Mouse (Mus musculus) intestine, embryonic 16.5 days (tissue): Measurements from ENCODE around the gene Rasip1. TPM values are rescaled to one million over a fixed set of nuclear protein-coding genes. Genes with fewer than 3 reads are reported as not detected.
A peak's percentile ranks its signal among the peaks of the same experiment; 100 is the strongest.
"Not testable (repeated sequence)": the region's sequence is repeated elsewhere in the genome, so short reads cannot be mapped to it uniquely, and the experiment has no call there.

Source experiments
- ATAC-seq: fragments of 200-750 bp; cut with Nextera tagmentation; 2 replicates; pipeline ENCODE4 v1.8.0; 2017; ENCODE audit warnings: moderate TSS enrichment, moderate library complexity
- H3K27ac ChIP-seq: fragments of 300-500 bp; sonication (generic); 2 replicates; pipeline ENCODE4 v1.5.1; 2014; ENCODE audit warnings: mild to moderate bottlenecking, low read length
- H3K27me3 ChIP-seq: fragments of 300-500 bp; sonication (generic); replicated peaks from 2 replicates; pipeline ENCODE4 v1.6.1; 2014; ENCODE audit warnings: low read length, control low read depth, mixed read lengths; ENCODE audit not compliant: control insufficient read depth, insufficient read depth
- H3K36me3 ChIP-seq: fragments of 300-500 bp; sonication (generic); 2 replicates; pipeline ENCODE4 v1.6.1; 2014; ENCODE audit warnings: low read length, control low read depth; ENCODE audit not compliant: control insufficient read depth, insufficient read depth
- H3K4me1 ChIP-seq: fragments of 300-500 bp; sonication (generic); 2 replicates; pipeline ENCODE4 v1.6.1; 2014; ENCODE audit warnings: low read length, control low read depth, mixed read lengths; ENCODE audit not compliant: control insufficient read depth, insufficient read depth
- H3K4me2 ChIP-seq: fragments of 300-500 bp; sonication (generic); 2 replicates; pipeline ENCODE4 v1.6.1; 2014; ENCODE audit warnings: low read depth, low read length, control low read depth
- H3K4me3 ChIP-seq: fragments of 300-500 bp; sonication (generic); 2 replicates; pipeline ENCODE4 v1.5.1; 2014; ENCODE audit warnings: mild to moderate bottlenecking, low read length
- H3K9ac ChIP-seq: fragments of 300-500 bp; sonication (generic); 2 replicates; pipeline ENCODE4 v1.6.1; 2014; ENCODE audit warnings: low read depth, low read length
- H3K9me3 ChIP-seq: fragments of 300-500 bp; sonication (generic); 2 replicates; pipeline ENCODE4 v1.6.1; 2016; ENCODE audit warnings: low read length, control low read depth; ENCODE audit not compliant: control insufficient read depth
- WGBS: fragments of 180-500 bp; shearing (Covaris S2); extraction: QIAGEN DNeasy Blood & Tissue Kit; methylation state at CpG from one replicate; pipeline ENCODE4 v1.1.7; 2014; 5-methylcytosine and 5-hydroxymethylcytosine counted together
- polyA plus RNA-seq: library from polyadenylated mRNA; unstranded; fragments of >200 nt; fragmentation: Nextera tagmentation; extraction: Ambion mirVana; gene quantifications from 2 replicates; pipeline ENCODE4 v1.2.1, GENCODE M21; 2015

Rasip1 gene
- polyA plus RNA-seq, 1 experiment from 2014 or later: 3.4 TPM

GRCm38 (mm10) chr7:45660746-45661478 lies 33.6 kb downstream of the Rasip1 start:
- Histone ChIP-seq H3K27me3 (no peaks in the 10 kb centered on the region), H3K4me2 (no peak overlapping the region), H3K27ac (no peak overlapping the region), H3K4me3 (no peak overlapping the region), H3K9me3 (no peaks in the 10 kb centered on the region), H3K36me3 (no peaks in the 10 kb centered on the region), H3K4me1 (peaks cover 6% of the 10 kb centered on the region), H3K9ac (no peak overlapping the region)
- ATAC-seq: no peak
- WGBS: 84% methylated on average over 11 of the region's 11 CpGs

- H3K27me3 ChIP-seq, H3K9ac ChIP-seq, H3K4me2 ChIP-seq, H3K36me3 ChIP-seq, H3K4me3 ChIP-seq, ATAC-seq, H3K4me1 ChIP-seq, H3K27ac ChIP-seq, H3K9me3 ChIP-seq: not testable (repeated sequence)
- WGBS: 94% methylated on average over 6 of the region's 6 CpGs
Measured at GRCm38 (mm10) chr7:45661702-45662101, 34.4 kb downstream of the Rasip1 start.

GRCm38 (mm10) chr7:45665303-45666138 lies 38.2 kb downstream of the Rasip1 start:
- H3K27me3 ChIP-seq: no peaks in the 10 kb centered on the region
- H3K27ac ChIP-seq: 0 out of 2 replicates have a peak overlapping the region, but pooled peaks have one; percentile 15
- H3K9ac ChIP-seq: peak overlapping the region; percentile 21; the same call in 1 of the 2 replicates
- H3K4me3 ChIP-seq: peak overlapping the region; percentile 30
- H3K36me3 ChIP-seq: no peaks in the 10 kb centered on the region
- no peaks in the 10 kb centered on the region for H3K9me3 ChIP-seq
- peaks cover 4% of the 10 kb centered on the region; the same call in 1 of the 2 replicates for H3K4me1 ChIP-seq
- 41% methylated on average over 13 of the region's 13 CpGs for WGBS
- peak overlapping the region; percentile 25 for H3K4me2 ChIP-seq
- ATAC-seq: peak; percentile 53; the same call in 1 of the 2 replicates

GRCm38 (mm10) chr7:45666161-45666560 lies 38.9 kb downstream of the Rasip1 start, which contains the start of gene Fut2:
Gene Fut2 (minus strand): TSS chr7:45666394.
- H3K9ac ChIP-seq: peak within 1 kb of the TSS; percentile 21; the same call in 1 of the 2 replicates
- H3K27ac ChIP-seq: 0 out of 2 replicates have a peak within 1 kb of the TSS, but pooled peaks have one; percentile 15
- ATAC-seq: peak; percentile 53
- H3K27me3 ChIP-seq: no peaks in the 10 kb centered on the region
- H3K4me2 ChIP-seq: peak within 1 kb of the TSS; percentile 25
- no peaks in the 10 kb centered on the region for H3K36me3 ChIP-seq
- peak within 1 kb of the TSS; percentile 30 for H3K4me3 ChIP-seq
- no peaks in the 10 kb centered on the region for H3K9me3 ChIP-seq
- WGBS: 69% methylated on average over 7 of the region's 7 CpGs
- H3K4me1 ChIP-seq: peaks cover 4% of the 10 kb centered on the region; the same call in 1 of the 2 replicates

- no peaks in the 10 kb centered on the region for H3K36me3 ChIP-seq
- no peak overlapping the region for H3K4me3 ChIP-seq
- no peak overlapping the region for H3K27ac ChIP-seq
- no peak overlapping the region for H3K9ac ChIP-seq
- no peak overlapping the region for H3K4me2 ChIP-seq
- no peaks in the 10 kb centered on the region for H3K9me3 ChIP-seq
- H3K4me1 ChIP-seq: peaks cover 4% of the 10 kb centered on the region; the same call in 1 of the 2 replicates
- H3K27me3 ChIP-seq: no peaks in the 10 kb centered on the region
- ATAC-seq: no peak
- 74% methylated on average over 14 of the region's 14 CpGs for WGBS
Measured at GRCm38 (mm10) chr7:45667761-45668160, 40.5 kb downstream of the Rasip1 start.

- Histone ChIP-seq H3K27ac (no peak overlapping the region), H3K36me3 (no peaks in the 10 kb centered on the region), H3K4me1 (peaks cover 4% of the 10 kb centered on the region; the same call in 1 of the 2 replicates), H3K9me3 (no peaks in the 10 kb centered on the region), H3K9ac (no peak overlapping the region), H3K4me2 (no peak overlapping the region), H3K27me3 (no peaks in the 10 kb centered on the region), H3K4me3 (no peak overlapping the region)
- no peak for ATAC-seq
- WGBS: 94% methylated on average over 9 of the region's 9 CpGs
Measured at GRCm38 (mm10) chr7:45668921-45669320, 41.6 kb downstream of the Rasip1 start.

- peaks cover 13% of the 10 kb centered on the region for H3K4me1 ChIP-seq
- no peak overlapping the region for H3K4me3 ChIP-seq
- H3K4me2 ChIP-seq: 0 out of 2 replicates have a peak overlapping the region, but pooled peaks have one; percentile 21
- 48% methylated on average over 7 of the region's 7 CpGs for WGBS
- peak; percentile 41 for ATAC-seq
- no peaks in the 10 kb centered on the region for H3K9me3 ChIP-seq
- H3K27me3 ChIP-seq: no peaks in the 10 kb centered on the region
- no peak overlapping the region for H3K9ac ChIP-seq
- peak overlapping the region; percentile 35 for H3K27ac ChIP-seq
- H3K36me3 ChIP-seq: no peaks in the 10 kb centered on the region
Measured at GRCm38 (mm10) chr7:45677627-45678295, 50.5 kb downstream of the Rasip1 start.

- Histone ChIP-seq H3K4me2 (no peak overlapping the region), H3K27me3 (no peaks in the 10 kb centered on the region), H3K4me3 (no peak overlapping the region), H3K27ac (peak overlapping the region; percentile 35; the same call in 1 of the 2 replicates), H3K9me3 (no peaks in the 10 kb centered on the region), H3K4me1 (peaks cover 14% of the 10 kb centered on the region), H3K36me3 (no peaks in the 10 kb centered on the region), H3K9ac (no peak overlapping the region)
- WGBS: 87% methylated on average over 14 of the region's 14 CpGs
- no peak for ATAC-seq
Measured at GRCm38 (mm10) chr7:45678513-45678912, 51.2 kb downstream of the Rasip1 start.
